Mouse (Mus musculus) forebrain, embryonic 14.5 days (tissue): ENCODE measurements around the gene Vmn1r61. TPM values are rescaled to one million over a fixed set of nuclear protein-coding genes. Genes with fewer than 3 reads are reported as not detected.

ENCODE experiments used
- ATAC-seq: fragments of 200-750 bp; cut with Nextera tagmentation; 2 replicates; pipeline ENCODE4 v1.8.0; 2017; ENCODE audit warnings: mild to moderate bottlenecking, moderate library complexity
- DNase-seq: peaks from one replicate; pipeline ENCODE4 v3.0.0-alpha.2; 2015; ENCODE audit warnings: low spot score
- H3K27ac ChIP-seq: fragments of 300-500 bp; sonication (generic); 2 replicates; pipeline ENCODE4 v1.5.1; 2014; ENCODE audit warnings: low read depth, mild to moderate bottlenecking, control low read depth, low read length, moderate library complexity
- H3K27me3 ChIP-seq: fragments of 300-500 bp; sonication (generic); replicated peaks from 2 replicates; pipeline ENCODE4 v1.6.1; 2014; ENCODE audit warnings: low read length, control low read depth, mixed read lengths; ENCODE audit not compliant: control insufficient read depth, insufficient read depth
- H3K36me3 ChIP-seq: fragments of 300-500 bp; sonication (generic); 2 replicates; pipeline ENCODE4 v1.6.1; 2014; ENCODE audit warnings: low read length, control low read depth; ENCODE audit not compliant: control insufficient read depth, insufficient read depth
- H3K4me1 ChIP-seq: fragments of 300-500 bp; sonication (generic); 2 replicates; pipeline ENCODE4 v1.6.1; 2014; ENCODE audit warnings: antibody characterized with exemption, low read length, control low read depth; ENCODE audit not compliant: control insufficient read depth, insufficient read depth
- H3K4me2 ChIP-seq: fragments of 300-500 bp; sonication (generic); 2 replicates; pipeline ENCODE4 v1.6.1; 2014; ENCODE audit warnings: mild to moderate bottlenecking, control low read depth, low read length
- H3K4me3 ChIP-seq: fragments of 300-500 bp; sonication (generic); 2 replicates; pipeline ENCODE4 v1.5.1; 2014; ENCODE audit warnings: low read depth, low read length, control low read depth
- H3K9ac ChIP-seq: fragments of 300-500 bp; sonication (generic); 2 replicates; pipeline ENCODE4 v1.6.1; 2014; ENCODE audit warnings: mild to moderate bottlenecking, low read length, control low read depth, moderate library complexity
- H3K9me3 ChIP-seq: fragments of 300-500 bp; sonication (generic); replicated peaks from 2 replicates; pipeline ENCODE4 v1.6.1; 2016; ENCODE audit warnings: low read length, control low read depth, mixed read lengths; ENCODE audit not compliant: control insufficient read depth
- polyA plus RNA-seq: library from polyadenylated mRNA; unstranded; fragments of >200 nt; fragmentation: Nextera tagmentation; extraction: Ambion mirVana; gene quantifications from 2 replicates; pipeline ENCODE4 v1.2.1, GENCODE M21; 2014

Gene Vmn1r61
- not detected in 2 replicates for polyA plus RNA-seq

DNA sequence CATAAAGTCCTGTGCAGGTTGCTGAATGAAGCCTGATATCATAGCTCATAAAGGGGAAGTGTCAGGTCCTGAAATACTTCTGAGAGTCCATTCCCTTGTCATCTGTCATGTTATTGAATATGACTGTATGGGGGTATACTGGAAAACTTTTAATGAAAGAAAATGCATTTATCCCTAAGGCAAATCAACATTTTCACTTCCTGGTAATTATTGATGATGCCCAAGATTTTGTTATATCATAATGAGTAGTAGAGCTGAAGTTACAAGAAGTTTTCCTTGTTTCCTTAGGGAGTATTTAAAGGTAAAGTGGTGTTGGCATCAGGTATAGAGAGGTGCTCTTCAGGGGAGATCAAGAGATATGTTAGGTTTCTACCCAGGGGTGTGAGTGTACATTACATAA is at the start of gene Vmn1r61:
Gene Vmn1r61, minus strand, starts transcription at position 101 of the 400 bp plus-strand sequence.
- no peak for DNase-seq
- no peaks in the 10 kb centered on the region; the same call in 1 of the 2 replicates for H3K9me3 ChIP-seq
- H3K4me3 ChIP-seq, result no peak within 1 kb of the TSS
- no peaks in the 10 kb centered on the region for H3K36me3 ChIP-seq
- no peaks in the 10 kb centered on the region for H3K27me3 ChIP-seq
- H3K9ac ChIP-seq, result no peak within 1 kb of the TSS
- H3K4me1 ChIP-seq, result no peaks in the 10 kb centered on the region
- no peak within 1 kb of the TSS for H3K4me2 ChIP-seq
- ATAC-seq, result no peak
- no peak within 1 kb of the TSS for H3K27ac ChIP-seq

Other genes with a start within 250 kb of the Vmn1r61 start
- gene Vmn1r58, start 199.9 kb downstream of the Vmn1r61 start, polyA plus RNA-seq, result not detected in 2 replicates
- not detected in 2 replicates for gene Vmn1r59, start 156.5 kb downstream of the Vmn1r61 start, polyA plus RNA-seq
- not detected in 2 replicates for gene Vmn2r28, start 119.3 kb downstream of the Vmn1r61 start, polyA plus RNA-seq
- gene Vmn1r60, start 66.0 kb downstream of the Vmn1r61 start, polyA plus RNA-seq, result not detected in 2 replicates
- gene Vmn1r62, start 60.3 kb upstream of the Vmn1r61 start, polyA plus RNA-seq, result not detected in 2 replicates
- gene Vmn1r63, start 192.2 kb upstream of the Vmn1r61 start, polyA plus RNA-seq, result not detected in 2 replicates